Mouse (Mus musculus) limb, embryonic 14.5 days (tissue): ENCODE measurements around the gene Gm5148. TPM values are rescaled to one million over a fixed set of nuclear protein-coding genes. Genes with fewer than 3 reads are reported as not detected.

Source experiments
- ATAC-seq: fragments of 200-750 bp; cut with Nextera tagmentation; 2 replicates; pipeline ENCODE4 v1.8.0; 2017; ENCODE audit warnings: low read depth, moderate number of reproducible peaks, moderate TSS enrichment; ENCODE audit not compliant: low FRiP score
- DNase-seq: peaks from one replicate; pipeline ENCODE4 v3.0.0-alpha.2; 2015; ENCODE audit warnings: low spot score
- H3K27ac ChIP-seq: fragments of 300-500 bp; sonication (generic); replicated peaks from 2 replicates; pipeline ENCODE4 v1.5.1; 2014; ENCODE audit warnings: low read depth, mild to moderate bottlenecking, low read length, moderate library complexity, mixed read lengths
- H3K27me3 ChIP-seq: fragments of 300-500 bp; sonication (generic); 2 replicates; pipeline ENCODE4 v1.6.1; 2014; ENCODE audit warnings: low read length, mixed read lengths; ENCODE audit not compliant: control insufficient read depth, insufficient read depth
- H3K36me3 ChIP-seq: fragments of 300-500 bp; sonication (generic); 2 replicates; pipeline ENCODE4 v1.6.1; 2014; ENCODE audit warnings: mild to moderate bottlenecking, low read length, moderate library complexity, mixed read lengths; ENCODE audit not compliant: control insufficient read depth, insufficient read depth
- H3K4me1 ChIP-seq: fragments of 300-500 bp; sonication (generic); 2 replicates; pipeline ENCODE4 v1.6.1; 2014; ENCODE audit warnings: antibody characterized with exemption, low read length, mixed read lengths; ENCODE audit not compliant: control insufficient read depth, insufficient read depth
- H3K4me2 ChIP-seq: fragments of 300-500 bp; sonication (generic); replicated peaks from 2 replicates; pipeline ENCODE4 v1.6.1; 2014; ENCODE audit warnings: low read depth, mild to moderate bottlenecking, low read length, moderate library complexity; ENCODE audit not compliant: severe bottlenecking
- H3K4me3 ChIP-seq: fragments of 300-500 bp; sonication (generic); replicated peaks from 2 replicates; pipeline ENCODE4 v1.5.1; 2014; ENCODE audit warnings: low read length
- H3K9ac ChIP-seq: fragments of 300-500 bp; sonication (generic); 2 replicates; pipeline ENCODE4 v1.6.1; 2014; ENCODE audit warnings: mild to moderate bottlenecking, low read depth, low read length, moderate library complexity; ENCODE audit not compliant: severe bottlenecking
- H3K9me3 ChIP-seq: fragments of 300-500 bp; sonication (generic); 2 replicates; pipeline ENCODE4 v1.6.1; 2016; ENCODE audit warnings: low read length; ENCODE audit not compliant: control insufficient read depth
- POLR2A ChIP-seq: fragments of 200-500 bp; IDR thresholded peaks from 2 replicates; pipeline ENCODE4 v1.8.0; 2012; ENCODE audit warnings: inconsistent platforms, mild to moderate bottlenecking, moderate library complexity, borderline replicate concordance; ENCODE audit not compliant: insufficient read depth, insufficient read length; ENCODE audit errors: extremely low read depth
- WGBS: fragments of 180-500 bp; shearing (Covaris S2); extraction: QIAGEN DNeasy Blood & Tissue Kit; methylation state at CpG from one replicate; pipeline ENCODE4 v1.1.7; 2014; 5-methylcytosine and 5-hydroxymethylcytosine counted together
- polyA plus RNA-seq, 2 experiments: library from polyadenylated mRNA; depleted of rRNA in 1 of 2; stranded (reverse) in 1 of 2; unstranded in 1 of 2; fragments of >200 nt; fragmentation: Nextera tagmentation in 1 of 2; extraction: Ambion mirVana in 1 of 2; gene quantifications; 2 replicates each; pipeline versions ENCODE4 v1.2.1 to v1.2.3; 2012 to 2014

Gene Gm5148
- 6.3 and 9.1 TPM in 2 replicates for polyA plus RNA-seq (2012; rRNA removed)
- 7.4 and 8.1 TPM in 2 replicates for polyA plus RNA-seq (2014; fragmentation: Nextera tagmentation; extraction: Ambion mirVana)

- Histone ChIP-seq H3K27ac (peak within 1 kb of the TSS; percentile 78), H3K4me1 (peaks cover 41% of the 10 kb centered on the region), H3K4me3 (peak within 1 kb of the TSS; percentile 38), H3K9ac (peak within 1 kb of the TSS; percentile 53), H3K4me2 (peak within 1 kb of the TSS; percentile 73), H3K36me3 (no peaks in the 10 kb centered on the region), H3K27me3 (no peaks in the 10 kb centered on the region), H3K9me3 (no peaks in the 10 kb centered on the region)
- 0 out of 2 replicates have a peak, but pooled peaks have one; percentile 34 for TF ChIP-seq POLR2A
- ATAC-seq (peak; percentile 66), DNase-seq (peak; percentile 81)
- 2% methylated on average over 24 of the region's 24 CpGs for WGBS
These were observed at the start of gene Gm5148 for GRCm38 (mm10) chr3:37724171-37724804. TSS of gene Gm5148 (minus strand) at chr3:37724490.

- ATAC-seq = no peak
- Histone ChIP-seq H3K4me3 (no peak overlapping the region), H3K4me2 (no peak overlapping the region), H3K27ac (no peak overlapping the region), H3K4me1 (peaks cover 37% of the 10 kb centered on the region), H3K9me3 (no peaks in the 10 kb centered on the region), H3K9ac (no peak overlapping the region), H3K36me3 (no peaks in the 10 kb centered on the region), H3K27me3 (no peaks in the 10 kb centered on the region)
- no peak for TF ChIP-seq POLR2A
- DNase-seq = no peak
These were observed 46.7 kb upstream of the Gm5148 start for GRCm38 (mm10) chr3:37770951-37771350.

GRCm38 (mm10) chr3:37769268-37769756 lies 45.0 kb upstream of the Gm5148 start:
- no peak overlapping the region for H3K4me3 ChIP-seq
- no peak for TF ChIP-seq POLR2A
- 0 out of 2 replicates have a peak overlapping the region, but pooled peaks have one; percentile 8 for H3K4me2 ChIP-seq
- ATAC-seq (peak; percentile 93), DNase-seq (peak; percentile 88)
- 4% methylated on average over 5 of the region's 5 CpGs for WGBS
- H3K27me3 ChIP-seq = no peaks in the 10 kb centered on the region
- no peak overlapping the region for H3K9ac ChIP-seq
- no peaks in the 10 kb centered on the region for H3K9me3 ChIP-seq
- no peaks in the 10 kb centered on the region for H3K36me3 ChIP-seq
- H3K27ac ChIP-seq = peak overlapping the region; percentile 48
- H3K4me1 ChIP-seq = peaks cover 37% of the 10 kb centered on the region

- H3K4me3 ChIP-seq = no peak overlapping the region
- H3K9ac ChIP-seq = no peak overlapping the region
- ATAC-seq (no peak), DNase-seq (no peak)
- no peaks in the 10 kb centered on the region for H3K27me3 ChIP-seq
- H3K4me1 ChIP-seq = peaks cover 37% of the 10 kb centered on the region
- no peak overlapping the region for H3K4me2 ChIP-seq
- no peaks in the 10 kb centered on the region for H3K9me3 ChIP-seq
- no peaks in the 10 kb centered on the region for H3K36me3 ChIP-seq
- no peak for TF ChIP-seq POLR2A
- 46% methylated on average over 12 of the region's 12 CpGs for WGBS
- no peak overlapping the region for H3K27ac ChIP-seq
These were observed 43.1 kb upstream of the Gm5148 start for GRCm38 (mm10) chr3:37767147-37768015.

GRCm38 (mm10) chr3:37766628-37767027 lies 42.3 kb upstream of the Gm5148 start:
- Histone ChIP-seq H3K36me3 (no peaks in the 10 kb centered on the region), H3K9ac (no peak overlapping the region), H3K27me3 (no peaks in the 10 kb centered on the region), H3K27ac (no peak overlapping the region), H3K9me3 (no peaks in the 10 kb centered on the region), H3K4me3 (no peak overlapping the region), H3K4me1 (peaks cover 37% of the 10 kb centered on the region), H3K4me2 (no peak overlapping the region)
- 34% methylated on average over 4 of the region's 4 CpGs for WGBS
- ATAC-seq (no peak), DNase-seq (no peak)
- no peak for TF ChIP-seq POLR2A
